Mouse (Mus musculus) ES-E14 (cell line): Measurements from ENCODE around the gene Ube2l3.

Source experiments
- ZC3H11A ChIP-seq: IDR thresholded peaks from 2 replicates; pipeline ENCODE4 v1.6.1; 2012; ENCODE audit warnings: low read depth, mild to moderate bottlenecking, inconsistent platforms, low read length, borderline replicate concordance
- ZNF384 ChIP-seq: IDR thresholded peaks from 2 replicates; pipeline ENCODE4 v1.6.1; 2012; ENCODE audit warnings: low read depth, low read length, inconsistent platforms

- TF ChIP-seq ZNF384 (no peak), ZC3H11A (no peak)
These were observed 32.6 kb upstream of the Ube2l3 start for GRCm38 (mm10) chr16:17234916-17235665.
